Mouse (Mus musculus): Measurements from ENCODE around the gene Ccnf. TPM values are rescaled to one million over a fixed set of nuclear protein-coding genes. Genes with fewer than 3 reads are reported as not detected.
A peak's percentile ranks its signal among the peaks of the same experiment; 100 is the strongest.

Gene Ccnf
- total and polyA plus RNA-seq, 3 experiments = 34.5 to 73.9 TPM; not detected in 1

DNA sequence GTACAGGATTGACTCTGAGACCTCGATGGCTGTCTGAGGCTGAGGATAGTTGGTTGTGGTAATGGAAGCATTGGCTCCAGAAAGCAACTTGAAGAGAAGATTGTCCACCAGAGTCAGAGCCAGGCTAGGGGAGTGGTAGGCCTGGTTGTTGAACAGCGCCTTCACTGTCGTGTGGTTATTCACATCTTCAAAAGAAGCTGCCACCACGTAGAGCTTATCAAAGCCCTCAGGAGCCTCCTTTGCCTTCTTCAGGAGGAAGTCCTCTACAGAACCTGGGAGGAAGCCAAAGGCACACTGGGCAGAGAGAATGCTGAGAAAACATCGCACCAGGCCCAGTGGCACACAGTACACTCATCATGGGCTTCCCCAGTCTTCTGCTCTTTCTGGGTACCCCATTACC is 38.1 kb upstream of the Ccnf start:
- Histone ChIP-seq H3K4me1 (ENCODE audit: control insufficient read depth in 1 of 2, insufficient read depth in 2 of 2, low read length in 2 of 2) (peaks cover 0 to 6% of the 10 kb centered on the region in 2 experiments; a peak in 2 of 4 replicates), H3K9me3 (replicated peaks; ENCODE audit: insufficient read depth, low read length) (no peaks in the 10 kb centered on the region), H3K9ac (ENCODE audit: control insufficient read depth, low read depth, low read length, poor library complexity, severe bottlenecking) (peak overlapping the region; percentile 27), H3K4me3 (ENCODE audit: control insufficient read depth in 1 of 2, insufficient read depth in 1 of 2, low read depth in 2 of 2, low read length in 2 of 2) (peak overlapping the region; percentile 3 to 8; a peak in 1 of 4 replicates), H3K36me3 (ENCODE audit: control insufficient read depth in 1 of 2, insufficient read depth in 2 of 2, low read length in 2 of 2) (peaks cover 0 to 3% of the 10 kb centered on the region in 2 experiments; a peak in 1 of 4 replicates), H3K79me2 (ENCODE audit: control insufficient read depth, insufficient read depth, low read length, poor library complexity) (no peaks in the 10 kb centered on the region), H3K27me3 (ENCODE audit: control insufficient read depth in 1 of 2, insufficient read depth in 2 of 2, low read length in 2 of 2) (no peaks in the 10 kb centered on the region), H3K27ac (ENCODE audit: control insufficient read depth, low read depth, low read length) (0 out of 2 replicates have a peak overlapping the region, but pooled peaks have one; percentile 10)
- TF ChIP-seq KAT2A (conservative IDR thresholded peaks at IDR 0.05; ENCODE audit: low read depth, low read length) = no peak
- TF ChIP-seq NRF1 (IDR thresholded peaks at IDR 0.05; ENCODE audit: insufficient read depth, low read depth, low read length, poor library complexity, severe bottlenecking) = no peak
- 0 out of 2 replicates have a peak, but pooled peaks have one; percentile 22 for TF ChIP-seq TCF12 (IDR thresholded peaks at IDR 0.05; ENCODE audit: low read depth, low read length)
- TF ChIP-seq NELFE (IDR thresholded peaks at IDR 0.05; ENCODE audit: low read depth, low read length) = no peak
- TF ChIP-seq UBTF (IDR thresholded peaks at IDR 0.05; ENCODE audit: borderline replicate concordance, insufficient read depth, low read depth, low read length) = no peak
- no peak for TF ChIP-seq POLR2A (IDR thresholded peaks at IDR 0.05; ENCODE audit: control insufficient read depth in 1 of 2, insufficient read depth in 1 of 2, low read depth in 1 of 2, low read length in 2 of 2, poor library complexity in 1 of 2)
- TF ChIP-seq MAFK (IDR thresholded peaks at IDR 0.05; ENCODE audit: borderline replicate concordance, low read depth, low read length) = no peak
- peak; percentile 44 for TF ChIP-seq GATA1 (IDR thresholded peaks at IDR 0.05; ENCODE audit: low read depth, low read length)
- no peak for TF ChIP-seq RCOR1 (IDR thresholded peaks at IDR 0.05; ENCODE audit: low read depth, low read length)
- no peak for TF ChIP-seq CHD1 (IDR thresholded peaks at IDR 0.05; ENCODE audit: low read depth, low read length)
- TF ChIP-seq TAL1 (IDR thresholded peaks at IDR 0.05; ENCODE audit: low read length) = 0 out of 2 replicates have a peak, but pooled peaks have one; percentile 19
- TF ChIP-seq MXI1 (IDR thresholded peaks at IDR 0.05; ENCODE audit: low read depth, low read length) = no peak
- TF ChIP-seq MYC (IDR thresholded peaks at IDR 0.05; ENCODE audit: low read depth, low read length) = no peak
- no peak for TF ChIP-seq POLR2AphosphoS5 (IDR thresholded peaks at IDR 0.05; ENCODE audit: borderline replicate concordance, low read depth, low read length)
- no peak for TF ChIP-seq JUND (IDR thresholded peaks at IDR 0.05; ENCODE audit: low read depth, low read length)
- TF ChIP-seq POLR2AphosphoS2 (IDR thresholded peaks at IDR 0.05; ENCODE audit: low read length) = no peak
- no peak for TF ChIP-seq BHLHE40 (IDR thresholded peaks at IDR 0.05; ENCODE audit: borderline replicate concordance, low read depth, low read length)
- TF ChIP-seq ZNF384 (IDR thresholded peaks at IDR 0.05; ENCODE audit: low read depth, low read length) = no peak
- TF ChIP-seq CTCF (IDR thresholded peaks at IDR 0.05 in 2 of 3, conservative IDR thresholded peaks at IDR 0.05 in 1 of 3; ENCODE audit: control insufficient read depth in 1 of 3, insufficient read depth in 1 of 3, low read depth in 2 of 3, low read length in 3 of 3, poor library complexity in 1 of 3, severe bottlenecking in 1 of 3) = peak in 1 of 3 experiments; percentile 15; a peak in 2 of 6 replicates
- TF ChIP-seq ZKSCAN1 (IDR thresholded peaks at IDR 0.05; ENCODE audit: low read depth, low read length) = no peak
- no peak for TF ChIP-seq USF2 (IDR thresholded peaks at IDR 0.05; ENCODE audit: borderline replicate concordance in 1 of 2, insufficient read depth in 1 of 2, low read depth in 1 of 2, low read length in 2 of 2)
- TF ChIP-seq SMC3 (IDR thresholded peaks at IDR 0.05; ENCODE audit: low read depth, low read length) = no peak
- 0 out of 2 replicates have a peak, but pooled peaks have one; percentile 42 for TF ChIP-seq HCFC1 (IDR thresholded peaks at IDR 0.05; ENCODE audit: low read depth, low read length)
- TF ChIP-seq ETS1 (IDR thresholded peaks at IDR 0.05; ENCODE audit: low read depth, low read length) = no peak
- no peak for TF ChIP-seq RAD21 (IDR thresholded peaks at IDR 0.05; ENCODE audit: low read depth, low read length)
- no peak for TF ChIP-seq MAX (IDR thresholded peaks at IDR 0.05; ENCODE audit: low read length)
- peak; percentile 29 to 57; a peak in 3 of 4 replicates for TF ChIP-seq EP300 (IDR thresholded peaks at IDR 0.05; ENCODE audit: low read depth in 1 of 2, low read length in 2 of 2)
- 0 out of 2 replicates have a peak, but pooled peaks have one; percentile 26 for TF ChIP-seq TBP (IDR thresholded peaks at IDR 0.05; ENCODE audit: low read depth, low read length)
- peak; percentile 86 for DNase-seq (ENCODE audit: low read depth, low spot score)
